Mouse (Mus musculus): ENCODE results near the gene Olfr368. TPM values are rescaled to one million over a fixed set of nuclear protein-coding genes. Genes with fewer than 3 reads are reported as not detected.

Olfr368 gene
- polyA plus RNA-seq, 1 experiment from 2014 or later, result not detected

Other genes with a start within 250 kb of the Olfr368 start
- gene Olfr361, start 237.2 kb upstream of the Olfr368 start, polyA plus RNA-seq (2015; fragmentation: Nextera tagmentation; extraction: Ambion mirVana), result not detected in 2 replicates
- gene Olfr362, start 208.6 kb upstream of the Olfr368 start, polyA plus RNA-seq (2015; fragmentation: Nextera tagmentation; extraction: Ambion mirVana), result not detected in 2 replicates
- gene Olfr364-ps1, start 187.2 kb upstream of the Olfr368 start, polyA plus RNA-seq (2015; fragmentation: Nextera tagmentation; extraction: Ambion mirVana), result not detected in 2 replicates
- gene Olfr365, start 138.3 kb upstream of the Olfr368 start, polyA plus RNA-seq (2015; fragmentation: Nextera tagmentation; extraction: Ambion mirVana), result not detected in 2 replicates
- not detected in 2 replicates for gene Olfr366, start 114.9 kb upstream of the Olfr368 start, polyA plus RNA-seq (2015; fragmentation: Nextera tagmentation; extraction: Ambion mirVana)
- gene Pdcl, start 32.8 kb downstream of the Olfr368 start, polyA plus RNA-seq (2015; fragmentation: Nextera tagmentation; extraction: Ambion mirVana), result 74.2 and 77.9 TPM in 2 replicates
- 25.5 and 25.6 TPM in 2 replicates for gene Rc3h2, start 96.4 kb downstream of the Olfr368 start, polyA plus RNA-seq (2015; fragmentation: Nextera tagmentation; extraction: Ambion mirVana)
- 8.9 and 9.3 TPM in 2 replicates for gene Zbtb26, start 116.6 kb downstream of the Olfr368 start, polyA plus RNA-seq (2015; fragmentation: Nextera tagmentation; extraction: Ambion mirVana)
- 12.7 and 16.0 TPM in 2 replicates for gene Zbtb6, start 116.7 kb downstream of the Olfr368 start, polyA plus RNA-seq (2015; fragmentation: Nextera tagmentation; extraction: Ambion mirVana)
- 61.9 and 63.8 TPM in 2 replicates for gene Rabgap1, start 116.8 kb downstream of the Olfr368 start, polyA plus RNA-seq (2015; fragmentation: Nextera tagmentation; extraction: Ambion mirVana)
- 8.7 and 11.7 TPM in 2 replicates for gene Gpr21, start 189.8 kb downstream of the Olfr368 start, polyA plus RNA-seq (2015; fragmentation: Nextera tagmentation; extraction: Ambion mirVana)